Mouse (Mus musculus): ENCODE measurements at regions not wholly inside any gene's neighbourhood (a gene's known extent, or its start where the extent isn't known, plus 50 kb on each side); places are given as distances from the start of the nearest gene placed in this dataset.
A peak's percentile ranks its signal among the peaks of the same experiment; 100 is the strongest.

DNA sequence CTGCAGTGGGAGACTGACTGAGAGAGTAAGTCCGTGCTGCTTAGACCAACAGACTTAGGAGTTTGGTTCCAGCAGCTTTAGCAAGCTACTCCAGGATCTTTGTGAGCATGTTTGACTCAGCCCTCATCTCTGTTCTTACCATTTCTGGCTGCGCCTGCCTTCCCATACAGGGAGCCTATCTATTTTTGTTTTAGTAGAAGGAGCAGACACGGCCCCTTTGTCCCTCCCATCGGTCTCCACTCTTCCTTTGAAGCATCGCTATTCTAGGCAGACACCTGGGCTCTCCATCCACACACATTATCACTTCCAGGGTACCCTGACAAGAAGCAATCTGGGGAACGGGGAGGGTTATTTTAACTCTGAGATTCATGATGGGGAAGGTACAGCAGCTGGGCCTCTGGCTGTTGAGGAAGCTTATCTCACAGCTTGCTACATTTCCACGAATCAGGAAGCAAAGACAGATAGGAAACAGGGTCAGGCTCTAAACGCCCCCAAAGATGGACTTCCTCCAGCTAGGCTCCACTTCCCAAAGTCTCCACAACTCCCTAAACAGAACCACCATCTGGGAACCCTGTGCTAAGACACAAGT, 203.0 kb upstream of the Nsun2 start:
- H3K9me3 ChIP-seq (ENCODE audit: low read length) = no peaks in the 10 kb centered on the region
- H3K27me3 ChIP-seq (ENCODE audit: insufficient read depth, low read length) = no peaks in the 10 kb centered on the region
- WGBS = 79% methylated on average over 8 of the region's 8 CpGs

DNA sequence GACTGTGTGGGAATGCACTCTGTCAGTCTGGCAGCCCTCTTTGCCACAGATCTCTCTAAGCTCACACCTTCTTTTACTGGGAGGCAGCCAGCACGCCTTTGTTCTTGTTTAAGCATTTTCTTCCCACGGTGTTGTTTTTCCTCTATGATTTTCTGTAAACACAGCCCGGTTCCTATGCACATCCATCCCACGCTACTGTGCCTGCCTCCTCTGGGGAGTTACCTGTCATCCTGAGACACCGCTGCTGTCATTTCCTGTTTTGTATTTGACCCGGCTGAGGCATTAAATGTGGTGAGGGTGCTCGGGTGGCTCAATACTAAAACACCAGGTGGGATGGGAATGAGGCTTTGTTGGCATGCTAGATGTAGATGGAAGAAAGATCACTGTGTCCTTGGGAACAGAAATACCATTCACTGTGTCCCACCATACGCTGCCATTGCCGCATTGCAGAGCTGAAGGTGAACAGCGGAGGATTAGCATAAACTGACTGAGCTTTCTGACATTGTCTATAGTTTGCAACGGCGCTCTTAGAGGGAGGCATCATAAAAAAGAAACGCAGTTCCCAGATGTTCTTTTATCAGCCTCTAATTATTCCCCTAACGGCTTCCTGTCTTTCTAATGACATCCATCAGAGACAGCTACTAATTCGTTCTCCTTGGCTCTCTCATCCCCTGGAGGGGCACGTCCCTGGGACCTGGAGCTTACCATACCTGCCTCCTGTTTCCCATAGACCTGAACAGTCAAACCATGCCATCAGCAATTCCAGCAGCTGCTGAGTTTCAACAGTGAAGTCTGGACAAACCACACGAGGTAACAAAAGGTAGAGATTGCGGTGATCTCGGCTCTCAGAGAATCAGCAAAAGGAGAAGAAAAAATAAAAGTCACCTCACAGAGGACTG, 201.8 kb upstream of the Nsun2 start:
- no peak overlapping the region for H3K27ac ChIP-seq (ENCODE audit: low read depth, low read length)
- ATAC-seq (ENCODE audit: low FRiP score) (peak; percentile 47; the same call in 1 of the 2 replicates), DNase-seq (ENCODE audit: low spot score) (peak; percentile 24)
- TF ChIP-seq CTCF (IDR thresholded peaks at IDR 0.05) = no peak
- H3K9ac ChIP-seq (replicated peaks; ENCODE audit: low read length, poor library complexity, severe bottlenecking) = no peak overlapping the region
- no peaks in the 10 kb centered on the region for H3K27me3 ChIP-seq (ENCODE audit: insufficient read depth, low read length)
- no peaks in the 10 kb centered on the region for H3K9me3 ChIP-seq (ENCODE audit: low read length)
- no peak overlapping the region for H3K4me3 ChIP-seq (ENCODE audit: low read depth, low read length)
- no peaks in the 10 kb centered on the region for H3K36me3 ChIP-seq (ENCODE audit: insufficient read depth, low read length)
- H3K4me1 ChIP-seq (ENCODE audit: insufficient read depth, low read length) = no peaks in the 10 kb centered on the region
- no peak overlapping the region for H3K4me2 ChIP-seq (ENCODE audit: low read depth, low read length, poor library complexity, severe bottlenecking)
- WGBS = 64% methylated on average over 19 of the region's 19 CpGs

More for the DNA sequence above, 203.0 kb upstream of the Nsun2 start:
- ATAC-seq (ENCODE audit: low FRiP score) (no peak), DNase-seq (ENCODE audit: low spot score) (no peak)
- TF ChIP-seq CTCF (IDR thresholded peaks at IDR 0.05) = no peak
- no peak overlapping the region for H3K27ac ChIP-seq (ENCODE audit: low read depth, low read length)
- H3K4me1 ChIP-seq (ENCODE audit: insufficient read depth, low read length) = no peaks in the 10 kb centered on the region
- H3K36me3 ChIP-seq (ENCODE audit: insufficient read depth, low read length) = no peaks in the 10 kb centered on the region
- H3K9ac ChIP-seq (replicated peaks; ENCODE audit: low read length, poor library complexity, severe bottlenecking) = no peak overlapping the region
- H3K4me2 ChIP-seq (ENCODE audit: low read depth, low read length, poor library complexity, severe bottlenecking) = no peak overlapping the region
- H3K4me3 ChIP-seq (ENCODE audit: low read depth, low read length) = no peak overlapping the region

DNA sequence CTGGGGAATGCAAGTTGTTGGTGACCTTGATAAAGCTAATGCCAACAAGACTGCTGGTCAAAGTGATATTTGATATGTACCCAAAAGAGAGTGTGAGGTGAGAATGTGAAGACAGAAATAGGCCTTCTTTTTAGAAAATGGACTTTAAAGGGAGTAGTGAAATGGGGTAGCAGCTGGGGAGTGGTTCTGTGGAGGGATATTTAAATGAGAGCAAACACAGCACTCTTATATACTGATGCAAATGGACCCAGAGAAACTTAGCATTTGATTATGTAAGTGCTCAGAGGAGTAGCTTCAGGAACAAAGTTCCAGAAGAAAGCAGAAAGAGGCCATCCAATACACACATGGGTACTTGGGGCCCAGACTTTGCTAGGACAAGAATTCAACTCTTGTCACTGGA, 189.7 kb upstream of the Nsun2 start:
- no peak for ATAC-seq (ENCODE audit: low FRiP score)
- H3K4me3 ChIP-seq (ENCODE audit: low read depth, low read length) = no peak overlapping the region
- no peaks in the 10 kb centered on the region for H3K9me3 ChIP-seq (ENCODE audit: low read length)
- no peaks in the 10 kb centered on the region for H3K36me3 ChIP-seq (ENCODE audit: insufficient read depth, low read length)
- no peak overlapping the region for H3K27ac ChIP-seq (ENCODE audit: low read depth, low read length)
- H3K27me3 ChIP-seq (ENCODE audit: insufficient read depth, low read length) = no peaks in the 10 kb centered on the region
- TF ChIP-seq CTCF (IDR thresholded peaks at IDR 0.05) = no peak
- DNase-seq (ENCODE audit: low spot score) = no peak
- no peak overlapping the region for H3K9ac ChIP-seq (replicated peaks; ENCODE audit: low read length, poor library complexity, severe bottlenecking)
- H3K4me2 ChIP-seq (ENCODE audit: low read depth, low read length, poor library complexity, severe bottlenecking) = no peak overlapping the region
- no peaks in the 10 kb centered on the region for H3K4me1 ChIP-seq (ENCODE audit: insufficient read depth, low read length)

DNA sequence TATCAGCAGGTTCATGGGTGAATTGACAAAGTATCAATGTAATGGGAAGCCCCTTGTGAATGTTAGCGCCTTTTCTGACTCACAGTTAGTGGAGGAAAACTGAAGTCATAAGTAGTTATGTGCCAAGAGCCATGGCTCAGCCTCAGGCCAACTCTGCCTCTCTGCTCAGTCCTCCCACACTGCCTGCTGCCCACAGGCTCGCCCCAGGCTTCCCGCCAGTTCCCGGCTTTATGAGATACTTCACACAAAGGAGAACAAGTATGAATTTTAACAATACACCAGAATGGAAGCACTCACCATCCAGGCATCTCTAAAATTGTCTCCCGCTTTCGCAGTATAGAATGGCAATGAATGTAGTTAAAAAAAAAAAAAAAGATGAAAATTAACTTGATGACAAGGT, 176.1 kb upstream of the Nsun2 start:
- no peak overlapping the region for H3K4me2 ChIP-seq (ENCODE audit: low read depth, low read length, poor library complexity, severe bottlenecking)
- H3K36me3 ChIP-seq (ENCODE audit: insufficient read depth, low read length) = no peaks in the 10 kb centered on the region
- no peaks in the 10 kb centered on the region for H3K4me1 ChIP-seq (ENCODE audit: insufficient read depth, low read length)
- H3K9me3 ChIP-seq (ENCODE audit: low read length) = no peaks in the 10 kb centered on the region
- ATAC-seq (ENCODE audit: low FRiP score) = no peak
- WGBS = 89% methylated on average over 6 of the region's 6 CpGs
- DNase-seq (ENCODE audit: low spot score) = no peak
- no peak overlapping the region for H3K4me3 ChIP-seq (ENCODE audit: low read depth, low read length)
- no peak overlapping the region for H3K27ac ChIP-seq (ENCODE audit: low read depth, low read length)
- no peaks in the 10 kb centered on the region for H3K27me3 ChIP-seq (ENCODE audit: insufficient read depth, low read length)
- TF ChIP-seq CTCF (IDR thresholded peaks at IDR 0.05) = no peak
- H3K9ac ChIP-seq (replicated peaks; ENCODE audit: low read length, poor library complexity, severe bottlenecking) = no peak overlapping the region

DNA sequence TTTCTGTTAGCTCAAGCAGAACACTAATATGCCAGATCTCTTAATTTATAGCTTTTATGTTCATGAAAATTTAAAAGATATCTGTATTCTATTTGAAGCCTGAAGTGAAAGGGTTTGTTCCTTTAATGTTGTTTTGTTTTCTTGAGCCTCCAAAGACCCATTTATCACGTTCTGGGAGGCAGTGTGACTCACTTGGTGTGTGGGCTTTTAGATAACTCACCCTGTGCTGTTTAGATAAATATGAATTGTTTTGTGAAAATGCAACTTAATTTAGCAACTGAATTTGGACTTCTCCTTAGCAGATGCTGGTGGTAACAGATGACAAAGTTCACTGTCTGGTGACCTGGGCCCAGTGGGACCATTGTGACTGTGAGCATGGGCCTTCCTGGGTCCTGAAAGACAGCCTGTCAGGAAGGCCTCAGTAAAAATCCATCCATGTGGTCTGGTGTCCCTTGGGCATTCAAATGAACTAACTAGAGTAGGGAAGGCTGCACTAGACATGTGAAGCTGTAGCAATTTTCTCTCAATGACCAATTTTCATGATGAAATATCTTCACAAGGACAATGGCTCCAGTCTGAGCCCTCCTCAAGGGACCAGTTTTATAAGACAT, 167.6 kb upstream of the Nsun2 start:
- Histone ChIP-seq H3K9me3 (ENCODE audit: low read length) (no peaks in the 10 kb centered on the region), H3K27ac (ENCODE audit: low read depth, low read length) (no peak overlapping the region), H3K4me2 (ENCODE audit: low read depth, low read length, poor library complexity, severe bottlenecking) (no peak overlapping the region), H3K9ac (replicated peaks; ENCODE audit: low read length, poor library complexity, severe bottlenecking) (no peak overlapping the region), H3K4me1 (ENCODE audit: insufficient read depth, low read length) (no peaks in the 10 kb centered on the region), H3K36me3 (ENCODE audit: insufficient read depth, low read length) (no peaks in the 10 kb centered on the region), H3K4me3 (ENCODE audit: low read depth, low read length) (no peak overlapping the region), H3K27me3 (ENCODE audit: insufficient read depth, low read length) (no peaks in the 10 kb centered on the region)
- TF ChIP-seq CTCF (IDR thresholded peaks at IDR 0.05) = no peak
- ATAC-seq (ENCODE audit: low FRiP score) (no peak), DNase-seq (ENCODE audit: low spot score) (no peak)
- 48% methylated on average over 1 of the region's 1 CpGs for WGBS
